Mouse (Mus musculus): ENCODE data around the gene Capn10. TPM values are rescaled to one million over a fixed set of nuclear protein-coding genes. Genes with fewer than 3 reads are reported as not detected.

Gene Capn10
- total and polyA plus RNA-seq, 3 experiments = 11.9 to 16.1 (median 15.9) TPM

DNA sequence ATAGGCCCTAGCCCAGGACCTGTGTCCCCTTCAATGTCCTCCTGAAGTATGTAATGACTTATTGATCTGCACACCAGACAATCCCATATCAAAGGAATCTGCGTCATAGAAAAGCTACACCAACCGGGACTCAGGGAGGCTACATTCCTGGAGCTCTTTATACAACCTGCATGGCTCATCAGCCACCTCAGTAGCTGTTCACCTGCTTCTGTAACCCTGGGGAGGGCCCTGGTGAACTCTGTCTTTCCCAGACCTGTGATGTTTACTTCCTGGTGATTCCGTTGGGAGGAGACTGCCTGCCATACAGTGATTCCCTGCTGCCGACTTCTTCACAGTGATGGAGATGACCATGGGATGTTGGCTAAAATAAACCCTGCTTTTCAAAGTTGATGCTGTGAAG is 54.7 kb downstream of the Capn10 start:
- dilution Hi-C loops (cut with MboI; ENCODE audit: extremely low pct_ligation_motif_present, extremely low pct_unique_long_range_greater_than_20kb, low sequenced_read_pairs) = no loop called here
- peaks cover 13 to 36% of the 10 kb centered on the region in 2 experiments for H3K4me1 ChIP-seq (ENCODE audit: control insufficient read depth in 1 of 2, insufficient read depth in 2 of 2)
- no peak overlapping the region for H3K4me2 ChIP-seq (ENCODE audit: insufficient read depth, low read depth, poor library complexity, severe bottlenecking)
- H3K27ac ChIP-seq (ENCODE audit: insufficient read depth, low read depth) = no peak overlapping the region
- TF ChIP-seq USF1 (IDR thresholded peaks at IDR 0.05; ENCODE audit: low read depth, low read length) (no peak), CTCF (conservative IDR thresholded peaks at IDR 0.05 in 1 of 2, IDR thresholded peaks at IDR 0.05 in 1 of 2; ENCODE audit: low read depth in 2 of 2, low read length in 2 of 2) (no peak), NELFE (IDR thresholded peaks at IDR 0.05; ENCODE audit: low read depth, low read length) (no peak), SMC3 (IDR thresholded peaks at IDR 0.05; ENCODE audit: low read depth, low read length) (no peak), CHD1 (IDR thresholded peaks at IDR 0.05; ENCODE audit: low read depth, low read length) (no peak), RAD21 (IDR thresholded peaks at IDR 0.05; ENCODE audit: low read depth, low read length) (no peak), MXI1 (IDR thresholded peaks at IDR 0.05; ENCODE audit: low read depth, low read length) (no peak), ZC3H11A (IDR thresholded peaks at IDR 0.05; ENCODE audit: low read depth, low read length) (no peak), MAFK (IDR thresholded peaks at IDR 0.05; ENCODE audit: insufficient replicate concordance, low read length) (no peak), EP300 (IDR thresholded peaks at IDR 0.05; ENCODE audit: low read length) (no peak), POLR2A (IDR thresholded peaks at IDR 0.05; ENCODE audit: low read depth, low read length) (no peak)
- H3K27me3 ChIP-seq (replicated peaks) = no peaks in the 10 kb centered on the region
- no peaks in the 10 kb centered on the region for H3K9me3 ChIP-seq (replicated peaks; ENCODE audit: low read length)
- no peak overlapping the region for H3K9ac ChIP-seq (ENCODE audit: insufficient read depth, low read depth)
- H3K79me2 ChIP-seq (replicated peaks; ENCODE audit: control insufficient read depth, extremely low read depth, insufficient read depth, poor library complexity, severe bottlenecking) = no peaks in the 10 kb centered on the region
- DNase-seq (ENCODE audit: extremely low read depth) = no peak
- in situ Hi-C loops (cut with MboI; ENCODE audit: low pct_ligation_motif_present, low pct_unique_long_range_greater_than_20kb, low sequenced_read_pairs) = no loop called here
- no peaks in the 10 kb centered on the region for H3K36me3 ChIP-seq (replicated peaks in 1 of 2; ENCODE audit: control insufficient read depth in 1 of 2, insufficient read depth in 1 of 2, low read length in 1 of 2)
- H3K4me3 ChIP-seq (replicated peaks in 1 of 3; ENCODE audit: low read depth in 2 of 3, low read length in 2 of 3, poor library complexity in 1 of 3) = no peak overlapping the region

DNA sequence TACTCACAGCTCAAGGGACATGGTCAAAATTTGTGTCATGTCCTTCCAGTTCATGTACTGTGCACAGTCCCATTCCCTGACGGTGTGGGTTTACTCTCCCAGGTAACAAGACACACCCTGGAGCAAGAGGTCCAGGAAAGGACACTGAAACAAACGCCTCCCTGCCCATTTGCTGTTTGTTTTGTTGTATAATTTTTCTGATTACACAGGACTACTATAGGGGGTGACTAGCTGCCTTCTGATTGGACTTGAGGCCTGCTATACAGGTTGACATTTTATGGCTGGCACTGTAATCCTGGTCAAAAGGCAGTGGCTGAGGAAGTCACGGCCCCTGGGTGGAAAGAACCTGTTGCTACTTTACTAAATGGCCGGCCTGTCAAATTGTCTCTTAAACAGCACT is 55.7 kb downstream of the Capn10 start:
- DNase-seq (ENCODE audit: extremely low read depth) = no peak
- H3K9me3 ChIP-seq (replicated peaks; ENCODE audit: low read length) = no peaks in the 10 kb centered on the region
- dilution Hi-C loops (cut with MboI; ENCODE audit: extremely low pct_ligation_motif_present, extremely low pct_unique_long_range_greater_than_20kb, low sequenced_read_pairs) (no loop called here), in situ Hi-C loops (cut with MboI; ENCODE audit: low pct_ligation_motif_present, low pct_unique_long_range_greater_than_20kb, low sequenced_read_pairs) (no loop called here)
- no peak overlapping the region for H3K27ac ChIP-seq (ENCODE audit: insufficient read depth, low read depth)
- H3K9ac ChIP-seq (ENCODE audit: insufficient read depth, low read depth) = no peak overlapping the region
- TF ChIP-seq UBTF (IDR thresholded peaks at IDR 0.05; ENCODE audit: low read depth, low read length) (no peak), NELFE (IDR thresholded peaks at IDR 0.05; ENCODE audit: low read depth, low read length) (no peak), KAT2A (IDR thresholded peaks at IDR 0.05; ENCODE audit: insufficient replicate concordance, low read length) (no peak)
- no peaks in the 10 kb centered on the region for H3K36me3 ChIP-seq (replicated peaks in 1 of 2; ENCODE audit: control insufficient read depth in 1 of 2, insufficient read depth in 1 of 2, low read length in 1 of 2)
- no peak overlapping the region for H3K4me3 ChIP-seq (replicated peaks in 1 of 3; ENCODE audit: low read depth in 2 of 3, low read length in 2 of 3, poor library complexity in 1 of 3)
- no peaks in the 10 kb centered on the region for H3K79me2 ChIP-seq (replicated peaks; ENCODE audit: control insufficient read depth, extremely low read depth, insufficient read depth, poor library complexity, severe bottlenecking)
- peaks cover 13 to 36% of the 10 kb centered on the region in 2 experiments for H3K4me1 ChIP-seq (ENCODE audit: control insufficient read depth in 1 of 2, insufficient read depth in 2 of 2)
- H3K27me3 ChIP-seq (replicated peaks) = no peaks in the 10 kb centered on the region
- no peak overlapping the region for H3K4me2 ChIP-seq (ENCODE audit: insufficient read depth, low read depth, poor library complexity, severe bottlenecking)

DNA sequence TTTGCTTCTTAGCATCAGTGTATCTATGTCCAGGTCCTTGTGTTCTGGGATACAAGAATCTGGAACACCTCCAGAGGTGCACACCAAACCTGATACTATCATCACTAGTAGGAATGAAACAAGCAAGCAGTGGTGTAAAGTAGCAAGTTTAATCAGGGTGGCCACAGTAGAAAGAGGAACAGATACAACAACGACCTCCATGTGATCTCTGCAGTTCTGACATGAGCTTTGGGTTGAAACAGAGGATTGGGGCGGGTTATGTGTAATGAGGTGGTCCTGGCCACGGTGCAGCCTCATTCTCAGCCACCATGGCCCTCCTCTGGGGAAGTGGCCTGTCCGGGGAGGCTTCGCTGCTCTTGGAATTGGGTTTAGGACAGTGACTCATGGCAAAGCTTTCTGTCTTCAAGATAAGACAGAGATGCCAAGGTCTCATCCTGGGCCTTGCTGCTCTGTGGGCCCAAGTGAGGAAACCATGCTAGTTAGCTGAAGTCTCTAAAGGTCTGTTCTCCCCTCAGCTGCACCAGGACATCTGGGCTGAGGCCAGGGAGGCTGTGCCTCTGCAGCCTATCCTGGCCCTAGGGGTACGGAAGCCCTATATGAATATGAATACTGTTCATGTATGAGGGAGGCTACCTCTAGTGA is 58.2 kb downstream of the Capn10 start:
- Histone ChIP-seq H3K79me2 (replicated peaks; ENCODE audit: control insufficient read depth, extremely low read depth, insufficient read depth, poor library complexity, severe bottlenecking) (no peaks in the 10 kb centered on the region), H3K4me3 (replicated peaks in 1 of 3; ENCODE audit: low read depth in 2 of 3, low read length in 2 of 3, poor library complexity in 1 of 3) (no peak overlapping the region), H3K9me3 (replicated peaks; ENCODE audit: low read length) (no peaks in the 10 kb centered on the region), H3K27me3 (replicated peaks) (no peaks in the 10 kb centered on the region), H3K27ac (ENCODE audit: insufficient read depth, low read depth) (no peak overlapping the region), H3K4me1 (ENCODE audit: control insufficient read depth in 1 of 2, insufficient read depth in 2 of 2) (peaks cover 13 to 32% of the 10 kb centered on the region in 2 experiments), H3K36me3 (replicated peaks in 1 of 2; ENCODE audit: control insufficient read depth in 1 of 2, insufficient read depth in 1 of 2, low read length in 1 of 2) (no peaks in the 10 kb centered on the region), H3K4me2 (ENCODE audit: insufficient read depth, low read depth, poor library complexity, severe bottlenecking) (no peak overlapping the region), H3K9ac (ENCODE audit: insufficient read depth, low read depth) (no peak overlapping the region)
- peak; percentile 60 for DNase-seq (ENCODE audit: extremely low read depth)
- dilution Hi-C loops (cut with MboI; ENCODE audit: extremely low pct_ligation_motif_present, extremely low pct_unique_long_range_greater_than_20kb, low sequenced_read_pairs) (no loop called here), in situ Hi-C loops (cut with MboI; ENCODE audit: low pct_ligation_motif_present, low pct_unique_long_range_greater_than_20kb, low sequenced_read_pairs) (no loop called here)
- no peak for TF ChIP-seq ZMIZ1 (IDR thresholded peaks at IDR 0.05; ENCODE audit: low read depth, low read length)
- 0 out of 2 replicates have a peak, but pooled peaks have one; percentile 21 for TF ChIP-seq MYC (IDR thresholded peaks at IDR 0.05; ENCODE audit: low read depth, low read length)
- TF ChIP-seq IRF4 (IDR thresholded peaks at IDR 0.05; ENCODE audit: low read depth, low read length) = peak; percentile 67; the same call in 1 of the 2 replicates
- peak; percentile 60; the same call in 1 of the 2 replicates for TF ChIP-seq EP300 (IDR thresholded peaks at IDR 0.05; ENCODE audit: low read length)
- TF ChIP-seq USF1 (IDR thresholded peaks at IDR 0.05; ENCODE audit: low read depth, low read length) = peak; percentile 10; the same call in 1 of the 2 replicates

All from CH12.LX (cell line).